Mouse (Mus musculus): ENCODE results near the gene Ssbp3. TPM values are rescaled to one million over a fixed set of nuclear protein-coding genes. Genes with fewer than 3 reads are reported as not detected.

The Ssbp3 gene
- polyA plus RNA-seq, 1 experiment: 130 TPM

- Histone ChIP-seq H3K4me3 (ENCODE audit: control insufficient read depth, insufficient read depth, low read length) (no peak overlapping the region), H3K27me3 (ENCODE audit: control insufficient read depth, insufficient read depth, low read length) (no peaks in the 10 kb centered on the region), H3K36me3 (ENCODE audit: control insufficient read depth, insufficient read depth, low read length) (no peaks in the 10 kb centered on the region), H3K4me1 (replicated peaks; ENCODE audit: control insufficient read depth, insufficient read depth, low read length) (peaks cover 4% of the 10 kb centered on the region; the same call in 1 of the 2 replicates), H3K27ac (ENCODE audit: control insufficient read depth, insufficient read depth, low read length) (no peak overlapping the region)
- 93% methylated on average over 13 of the region's 13 CpGs for WGBS
- no peak for DNase-seq
- TF ChIP-seq POLR2A (IDR thresholded peaks at IDR 0.05; ENCODE audit: control insufficient read depth, extremely low read depth, insufficient read depth, low read length, poor library complexity): no peak
- no peak for TF ChIP-seq CTCF (IDR thresholded peaks at IDR 0.05; ENCODE audit: borderline replicate concordance, control insufficient read depth, extremely low read depth, insufficient read depth, low read length, poor library complexity)
Observed at GRCm38 (mm10) chr4:107015971-107016511, 105.5 kb downstream of the Ssbp3 start.

DNA sequence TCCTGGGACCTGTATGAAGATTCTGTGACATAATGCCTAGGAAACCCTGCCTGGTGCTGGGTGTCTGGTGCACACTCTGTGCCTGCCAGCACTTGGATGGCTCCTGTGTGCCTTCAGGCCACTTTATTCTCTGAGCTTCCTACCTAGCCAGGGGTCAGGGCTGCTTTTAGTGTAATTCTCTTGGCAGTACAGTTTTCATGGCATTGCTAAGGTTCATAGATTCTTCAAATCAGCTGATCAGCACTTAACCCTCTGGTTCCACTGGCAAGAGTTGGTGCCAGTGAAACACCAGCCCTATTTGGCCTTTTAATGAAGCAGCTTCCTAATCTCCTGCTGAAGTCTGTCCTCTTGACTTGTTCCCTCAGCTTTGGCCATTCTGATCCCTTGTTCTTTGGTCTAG is 106.8 kb downstream of the Ssbp3 start:
- TF ChIP-seq CTCF (IDR thresholded peaks at IDR 0.05; ENCODE audit: borderline replicate concordance, control insufficient read depth, extremely low read depth, insufficient read depth, low read length, poor library complexity) (no peak), POLR2A (IDR thresholded peaks at IDR 0.05; ENCODE audit: control insufficient read depth, extremely low read depth, insufficient read depth, low read length, poor library complexity) (no peak)
- no peaks in the 10 kb centered on the region for H3K4me1 ChIP-seq (replicated peaks; ENCODE audit: control insufficient read depth, insufficient read depth, low read length)

DNA sequence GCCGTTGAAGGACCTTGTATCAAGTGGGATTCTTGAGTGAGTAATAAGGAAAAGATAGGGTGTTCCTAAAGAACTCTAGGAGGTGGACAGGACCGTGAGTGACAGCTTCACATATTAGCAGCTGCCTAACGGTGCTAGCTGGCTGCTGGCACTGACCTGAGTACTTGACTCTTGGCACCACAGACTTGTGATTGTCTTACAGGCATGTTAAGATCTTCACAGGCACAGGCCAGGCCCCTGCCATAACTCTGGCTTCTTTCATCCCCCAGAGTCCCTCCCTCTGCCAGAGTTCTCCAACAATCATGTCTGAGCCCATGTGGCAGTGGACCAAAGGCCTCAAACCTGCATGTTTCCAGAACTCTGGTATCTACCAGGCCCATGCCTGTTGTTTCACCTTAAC is 108.0 kb downstream of the Ssbp3 start:
- 95% methylated on average over 3 of the region's 3 CpGs for WGBS
- no peak for TF ChIP-seq CTCF (IDR thresholded peaks at IDR 0.05; ENCODE audit: borderline replicate concordance, control insufficient read depth, extremely low read depth, insufficient read depth, low read length, poor library complexity)
- no peak for TF ChIP-seq POLR2A (IDR thresholded peaks at IDR 0.05; ENCODE audit: control insufficient read depth, extremely low read depth, insufficient read depth, low read length, poor library complexity)
- H3K36me3 ChIP-seq (ENCODE audit: control insufficient read depth, insufficient read depth, low read length): no peaks in the 10 kb centered on the region
- no peaks in the 10 kb centered on the region for H3K27me3 ChIP-seq (ENCODE audit: control insufficient read depth, insufficient read depth, low read length)
- no peak overlapping the region for H3K4me3 ChIP-seq (ENCODE audit: control insufficient read depth, insufficient read depth, low read length)
- no peak for DNase-seq
- H3K4me1 ChIP-seq (replicated peaks; ENCODE audit: control insufficient read depth, insufficient read depth, low read length): no peaks in the 10 kb centered on the region
- H3K27ac ChIP-seq (ENCODE audit: control insufficient read depth, insufficient read depth, low read length): no peak overlapping the region

More for the DNA sequence above, 106.8 kb downstream of the Ssbp3 start:
- Histone ChIP-seq H3K36me3 (ENCODE audit: control insufficient read depth, insufficient read depth, low read length) (no peaks in the 10 kb centered on the region), H3K27ac (ENCODE audit: control insufficient read depth, insufficient read depth, low read length) (no peak overlapping the region), H3K4me3 (ENCODE audit: control insufficient read depth, insufficient read depth, low read length) (no peak overlapping the region), H3K27me3 (ENCODE audit: control insufficient read depth, insufficient read depth, low read length) (no peaks in the 10 kb centered on the region)
- DNase-seq: no peak

DNA sequence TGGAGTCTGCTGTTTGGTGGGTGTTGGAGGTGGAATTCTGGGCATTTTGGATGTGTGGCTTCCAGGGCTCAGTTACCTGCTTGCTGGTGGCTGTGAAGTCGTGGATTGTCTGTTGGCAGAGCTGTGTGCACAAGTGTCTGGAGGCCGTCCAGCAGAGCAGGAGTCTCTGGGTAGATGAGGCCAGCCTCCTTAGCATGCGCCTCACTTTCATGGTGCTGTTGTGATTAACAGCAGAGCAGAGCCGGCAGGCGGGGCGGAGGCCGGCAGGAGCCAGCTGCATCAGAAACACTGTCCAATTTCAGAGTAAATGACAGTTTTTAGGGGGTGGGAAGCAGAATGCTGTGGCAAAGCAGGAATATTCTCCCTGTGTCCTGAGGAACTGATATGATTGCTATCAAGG is 108.5 kb downstream of the Ssbp3 start:
- no peak for TF ChIP-seq CTCF (IDR thresholded peaks at IDR 0.05; ENCODE audit: borderline replicate concordance, control insufficient read depth, extremely low read depth, insufficient read depth, low read length, poor library complexity)
- no peak for TF ChIP-seq POLR2A (IDR thresholded peaks at IDR 0.05; ENCODE audit: control insufficient read depth, extremely low read depth, insufficient read depth, low read length, poor library complexity)
- Histone ChIP-seq H3K27ac (ENCODE audit: control insufficient read depth, insufficient read depth, low read length) (no peak overlapping the region), H3K36me3 (ENCODE audit: control insufficient read depth, insufficient read depth, low read length) (no peaks in the 10 kb centered on the region), H3K4me1 (replicated peaks; ENCODE audit: control insufficient read depth, insufficient read depth, low read length) (no peaks in the 10 kb centered on the region), H3K4me3 (ENCODE audit: control insufficient read depth, insufficient read depth, low read length) (no peak overlapping the region), H3K27me3 (ENCODE audit: control insufficient read depth, insufficient read depth, low read length) (no peaks in the 10 kb centered on the region)
- no peak for DNase-seq
- WGBS: 92% methylated on average over 7 of the region's 7 CpGs

- Histone ChIP-seq H3K36me3 (ENCODE audit: control insufficient read depth, insufficient read depth, low read length) (no peaks in the 10 kb centered on the region), H3K27me3 (ENCODE audit: control insufficient read depth, insufficient read depth, low read length) (no peaks in the 10 kb centered on the region), H3K4me3 (ENCODE audit: control insufficient read depth, insufficient read depth, low read length) (no peak overlapping the region), H3K4me1 (replicated peaks; ENCODE audit: control insufficient read depth, insufficient read depth, low read length) (no peaks in the 10 kb centered on the region), H3K27ac (ENCODE audit: control insufficient read depth, insufficient read depth, low read length) (no peak overlapping the region)
- WGBS: 96% methylated on average over 5 of the region's 5 CpGs
- TF ChIP-seq POLR2A (IDR thresholded peaks at IDR 0.05; ENCODE audit: control insufficient read depth, extremely low read depth, insufficient read depth, low read length, poor library complexity): no peak
- no peak for TF ChIP-seq CTCF (IDR thresholded peaks at IDR 0.05; ENCODE audit: borderline replicate concordance, control insufficient read depth, extremely low read depth, insufficient read depth, low read length, poor library complexity)
- no peak for DNase-seq
Observed at GRCm38 (mm10) chr4:107020287-107021000, 109.9 kb downstream of the Ssbp3 start.

GRCm38 (mm10) chr4:107021464-107021863 is 111.0 kb downstream of the Ssbp3 start:
- H3K4me1 ChIP-seq (replicated peaks; ENCODE audit: control insufficient read depth, insufficient read depth, low read length): no peaks in the 10 kb centered on the region
- WGBS: 82% methylated on average over 3 of the region's 3 CpGs
- TF ChIP-seq CTCF (IDR thresholded peaks at IDR 0.05; ENCODE audit: borderline replicate concordance, control insufficient read depth, extremely low read depth, insufficient read depth, low read length, poor library complexity) (no peak), POLR2A (IDR thresholded peaks at IDR 0.05; ENCODE audit: control insufficient read depth, extremely low read depth, insufficient read depth, low read length, poor library complexity) (no peak)
- H3K36me3 ChIP-seq (ENCODE audit: control insufficient read depth, insufficient read depth, low read length): no peaks in the 10 kb centered on the region
- no peak overlapping the region for H3K4me3 ChIP-seq (ENCODE audit: control insufficient read depth, insufficient read depth, low read length)
- no peak overlapping the region for H3K27ac ChIP-seq (ENCODE audit: control insufficient read depth, insufficient read depth, low read length)
- H3K27me3 ChIP-seq (ENCODE audit: control insufficient read depth, insufficient read depth, low read length): no peaks in the 10 kb centered on the region
- no peak for DNase-seq
